Mouse (Mus musculus) gastrocnemius, adult 18-20 months (tissue): ENCODE measurements around the gene Gm6217. TPM values are rescaled to one million over a fixed set of nuclear protein-coding genes. Genes with fewer than 3 reads are reported as not detected.
"Not testable (repeated sequence)": the region's sequence is repeated elsewhere in the genome, so short reads cannot be mapped to it uniquely, and the experiment has no call there.

Experiments used
- DNase-seq: peaks from one replicate; pipeline ENCODE4 v3.0.0; 2021; ENCODE audit warnings: low spot score
- long read RNA-seq, 2 experiments: library from polyadenylated mRNA; stranded (forward); transcript quantifications; one replicate each; pipeline ENCODE4 v2.0.0; 2021
- total RNA-seq, 2 experiments: library from RNA; stranded (reverse); gene quantifications; 2 replicates each; pipeline ENCODE4 v1.2.3; 2021

Gene Gm6217
- total RNA-seq = not detected
- long read RNA-seq, experiment 1 = 0 reads
- long read RNA-seq, experiment 2 = 0 reads

DNA sequence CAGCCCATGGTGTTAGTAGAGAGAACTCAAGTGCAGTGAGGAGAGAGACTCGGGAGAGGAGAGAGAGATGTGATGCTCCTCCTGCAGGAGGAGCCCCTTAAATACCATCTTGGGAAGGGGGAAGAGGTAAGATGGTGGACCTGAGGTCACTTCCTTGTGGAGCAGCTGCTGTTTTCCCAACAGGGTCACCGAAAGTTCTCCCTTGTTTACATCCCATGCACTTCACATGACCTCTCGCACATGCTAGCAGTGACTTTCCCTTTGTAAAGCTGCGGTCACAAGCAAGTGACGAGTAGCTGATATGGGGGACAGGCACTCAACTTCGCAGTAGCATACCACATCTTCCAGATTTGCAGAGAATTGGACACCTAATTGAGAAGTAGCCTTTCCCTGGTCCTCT is at the start of gene Gm6217:
TSS of gene Gm6217 (minus strand) at position 74 of the 400 bp plus-strand sequence.
- DNase-seq = not testable (repeated sequence)

- no peak for DNase-seq
Measured at GRCm38 (mm10) chr1:82977840-82978239, 46.6 kb upstream of the Gm6217 start.

GRCm38 (mm10) chr1:82975750-82976149 is 44.6 kb upstream of the Gm6217 start:
- DNase-seq = no peak

DNA sequence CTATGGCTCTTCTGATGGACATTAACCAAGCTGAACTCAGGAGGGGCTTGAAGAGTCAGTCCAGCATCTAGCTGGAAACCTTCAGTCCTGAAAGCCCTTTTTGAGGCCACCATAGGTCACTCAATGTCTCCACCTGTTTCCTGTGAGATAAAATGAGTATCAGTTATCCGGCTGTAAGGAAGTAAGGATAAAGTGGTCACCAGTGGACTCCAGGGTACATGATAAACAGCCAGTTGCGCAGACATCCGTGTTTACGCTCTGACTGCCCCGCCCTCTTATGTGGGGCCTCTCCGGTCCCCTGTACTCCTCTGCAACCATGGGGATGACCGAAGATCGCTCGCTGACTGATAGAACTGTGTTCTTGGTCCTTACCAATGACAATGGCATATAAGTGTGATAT is 43.1 kb upstream of the Gm6217 start:
- DNase-seq = no peak

DNA sequence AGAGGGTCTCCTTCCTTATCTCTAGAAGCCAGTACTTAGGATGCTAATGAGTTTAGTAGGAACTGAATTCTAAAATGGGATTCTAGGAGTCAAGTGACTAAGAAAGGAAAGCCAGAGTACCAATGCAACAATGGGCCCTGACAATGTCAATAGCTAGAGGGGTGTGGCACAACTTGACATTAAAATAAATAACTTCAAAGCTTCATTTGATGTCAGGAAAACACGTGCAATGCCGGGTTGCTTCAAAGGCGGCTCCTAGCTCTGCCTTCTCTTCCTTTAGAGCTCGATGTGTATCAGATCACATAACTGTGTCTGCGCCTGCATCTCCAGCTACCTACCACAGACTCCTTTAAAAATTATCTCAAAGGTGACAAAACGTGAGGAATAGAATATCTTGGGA is 42.7 kb upstream of the Gm6217 start:
- DNase-seq = no peak

GRCm38 (mm10) chr1:82973244-82973643 is 42.0 kb upstream of the Gm6217 start:
- no peak for DNase-seq

- DNase-seq = no peak
Measured at GRCm38 (mm10) chr1:82972046-82972445, 40.8 kb upstream of the Gm6217 start.

- no peak for DNase-seq
Measured at GRCm38 (mm10) chr1:82966413-82966812, 35.2 kb upstream of the Gm6217 start.

DNA sequence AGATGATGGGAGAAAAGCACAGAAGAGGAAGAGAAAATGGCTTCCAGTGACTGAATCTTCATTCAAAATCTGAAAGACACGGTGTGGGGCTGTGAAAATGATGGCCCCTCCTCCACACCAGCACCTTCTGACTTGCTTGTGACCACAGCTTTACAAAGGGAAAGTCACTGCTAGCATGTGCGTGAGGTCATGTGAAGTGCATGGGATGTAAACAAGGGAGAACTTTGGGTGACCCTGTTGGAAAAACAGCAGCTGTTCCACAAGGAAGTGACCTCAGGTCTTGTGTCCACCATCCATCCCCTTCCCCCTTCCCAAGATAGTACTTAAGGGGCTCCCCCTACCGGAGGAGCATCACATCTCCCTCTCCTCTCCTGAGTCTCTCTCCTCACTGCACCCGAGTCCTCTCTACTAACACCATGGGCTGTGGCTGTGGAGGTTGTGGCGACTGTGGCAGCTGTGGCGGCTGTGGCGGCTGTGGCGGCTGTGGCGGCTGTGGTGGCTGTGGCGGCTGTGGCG is 28.7 kb upstream of the Gm6217 start, which contains the start of gene Gm47955:
TSS of gene Gm47955 (plus strand) at position 417 of the 516 bp plus-strand sequence.
- DNase-seq = no peak

DNA sequence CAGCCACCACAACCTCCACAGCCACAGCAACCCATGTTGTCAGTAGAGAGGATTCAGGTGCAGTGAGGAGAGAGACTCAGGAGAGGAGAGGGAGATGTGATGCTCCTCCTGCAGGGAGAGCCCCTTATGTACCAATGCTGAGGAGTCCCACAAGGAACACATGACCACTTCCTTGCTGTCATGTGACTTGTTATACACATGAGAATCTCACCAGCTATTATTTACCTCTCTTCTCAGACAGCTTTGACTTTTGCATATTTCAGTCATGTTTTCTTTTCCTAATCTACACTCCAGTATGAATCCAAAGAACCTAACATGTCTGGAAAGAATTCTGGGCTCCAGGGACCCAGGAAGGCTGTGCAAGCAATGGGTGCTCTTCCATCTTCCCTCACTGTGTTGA is 24.7 kb upstream of the Gm6217 start, which contains the start of gene Gm7544:
TSS of gene Gm7544 (minus strand) at position 101 of the 400 bp plus-strand sequence.
- not testable (repeated sequence) for DNase-seq

DNA sequence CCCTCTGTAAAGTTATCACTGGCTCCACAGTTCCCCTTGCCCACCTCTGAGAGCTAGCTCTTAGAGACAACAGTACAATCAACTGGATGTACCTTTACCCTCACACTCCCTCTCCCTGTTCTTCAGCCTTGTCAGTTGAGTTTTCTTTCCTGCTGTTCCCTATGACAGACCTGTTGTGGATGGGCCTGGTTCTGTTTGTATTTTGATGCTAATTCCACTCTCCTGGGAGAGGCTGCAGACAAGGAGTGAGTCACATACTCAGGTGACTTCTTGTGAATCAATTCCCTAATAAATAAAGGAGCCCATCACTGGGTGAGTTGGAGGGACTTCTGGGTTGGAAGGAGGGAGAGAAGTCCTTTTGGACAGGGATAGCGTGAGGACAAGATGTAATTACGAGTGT is 17.4 kb upstream of the Gm6217 start:
- DNase-seq = no peak

GRCm38 (mm10) chr1:82946029-82946428 is 14.8 kb upstream of the Gm6217 start:
- DNase-seq = not testable (repeated sequence)

DNA sequence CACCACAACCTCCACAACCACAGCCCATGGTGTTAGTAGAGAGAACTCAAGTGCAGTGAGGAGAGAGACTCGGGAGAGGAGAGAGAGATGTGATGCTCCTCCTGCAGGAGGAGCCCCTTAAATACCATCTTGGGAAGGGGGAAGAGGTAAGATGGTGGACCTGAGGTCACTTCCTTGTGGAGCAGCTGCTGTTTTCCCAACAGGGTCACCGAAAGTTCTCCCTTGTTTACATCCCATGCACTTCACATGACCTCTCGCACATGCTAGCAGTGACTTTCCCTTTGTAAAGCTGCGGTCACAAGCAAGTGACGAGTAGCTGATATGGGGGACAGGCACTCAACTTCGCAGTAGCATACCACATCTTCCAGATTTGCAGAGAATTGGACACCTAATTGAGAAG is 12.1 kb upstream of the Gm6217 start, which contains the start of gene A030003K21Rik:
TSS of gene A030003K21Rik (minus strand) at position 94 of the 400 bp plus-strand sequence.
- DNase-seq = not testable (repeated sequence)

DNA sequence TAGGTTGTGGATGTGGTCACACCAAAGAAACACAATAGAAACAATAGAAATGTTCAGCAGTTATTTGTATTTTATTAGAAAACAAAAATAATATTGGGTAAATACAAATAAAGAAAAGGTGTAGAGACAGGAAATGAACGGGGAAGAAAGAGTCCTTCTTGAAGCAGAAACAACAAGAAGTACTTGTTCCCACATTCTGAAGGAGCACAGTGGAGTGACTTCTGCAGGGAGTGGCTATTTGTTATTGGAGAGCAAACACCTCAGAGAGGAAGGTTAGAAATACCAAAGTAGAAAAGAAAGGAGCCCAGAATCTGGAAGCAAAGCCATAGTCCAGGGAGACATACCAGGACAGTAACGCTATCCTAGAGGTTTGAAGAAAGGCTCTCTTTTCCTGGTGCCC is 11.3 kb upstream of the Gm6217 start:
- not testable (repeated sequence) for DNase-seq

DNA sequence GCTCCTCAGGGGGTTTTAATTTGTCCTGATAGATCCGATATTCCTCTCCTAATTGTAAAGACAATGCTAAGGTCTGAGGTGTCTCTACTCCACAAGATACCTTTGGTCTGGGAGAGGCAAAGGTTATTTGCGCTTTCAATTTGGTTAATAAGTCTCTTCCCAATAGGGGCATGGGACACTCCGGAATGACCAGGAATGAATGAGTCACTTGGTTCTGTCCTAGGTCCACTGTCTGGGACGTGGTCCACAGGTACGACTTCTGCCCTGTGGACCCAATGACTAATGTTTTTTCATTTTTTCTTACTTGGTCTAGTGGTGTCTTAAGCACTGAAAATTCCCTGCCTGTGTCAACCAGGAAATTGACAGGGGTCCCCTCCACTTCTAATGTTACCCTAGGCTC is 7.5 kb upstream of the Gm6217 start:
- no peak for DNase-seq

DNA sequence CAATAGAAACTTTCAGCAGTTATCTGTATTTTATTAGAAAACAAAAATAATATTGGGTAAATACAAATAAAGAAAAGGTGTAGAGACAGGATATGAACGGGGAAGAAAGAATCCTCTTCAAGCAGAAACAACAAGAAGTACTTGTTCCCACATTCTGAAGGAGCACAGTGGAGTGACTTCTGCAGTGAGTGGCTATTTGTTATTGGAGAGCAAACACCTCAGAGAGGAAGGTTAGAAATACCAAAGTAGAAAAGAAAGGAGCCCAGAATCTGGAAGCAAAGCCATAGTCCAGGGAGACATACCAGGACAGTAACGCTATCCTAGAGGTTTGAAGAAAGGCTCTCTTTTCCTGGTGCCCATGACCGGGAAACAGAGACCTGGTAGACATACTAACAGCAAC is 641 bp downstream of the Gm6217 start:
- not testable (repeated sequence) for DNase-seq

DNA sequence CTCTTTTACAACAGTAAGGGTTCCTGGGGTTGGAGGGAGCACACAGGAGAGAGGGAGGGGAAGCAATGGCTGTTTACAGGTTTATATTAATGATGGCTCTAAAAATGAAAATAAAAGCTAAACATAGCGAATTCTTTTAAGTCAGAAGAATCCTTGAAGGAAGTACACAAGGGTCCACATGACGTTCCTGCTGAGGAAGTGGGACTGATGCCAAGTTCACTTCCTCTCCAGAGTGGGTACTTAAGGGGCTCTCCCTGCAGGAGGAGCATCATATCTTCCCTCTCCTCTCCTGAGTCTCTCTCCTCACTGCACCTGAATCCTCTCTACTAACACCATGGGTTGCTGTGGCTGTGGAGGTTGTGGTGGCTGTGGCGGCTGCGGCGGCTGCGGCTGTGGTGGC is 6.5 kb downstream of the Gm6217 start, which contains the start of gene A030014E15Rik:
TSS of gene A030014E15Rik (plus strand) at position 268 of the 400 bp plus-strand sequence.
- DNase-seq = no peak

GRCm38 (mm10) chr1:82913434-82913833 is 17.8 kb downstream of the Gm6217 start:
- not testable (repeated sequence) for DNase-seq

- DNase-seq = no peak
Measured at GRCm38 (mm10) chr1:82913025-82913424, 18.2 kb downstream of the Gm6217 start, which contains the start of gene A030005L19Rik. TSS of gene A030005L19Rik (plus strand) at chr1:82913325.

- DNase-seq = no peak
Measured at GRCm38 (mm10) chr1:82905886-82906285, 25.3 kb downstream of the Gm6217 start.

DNA sequence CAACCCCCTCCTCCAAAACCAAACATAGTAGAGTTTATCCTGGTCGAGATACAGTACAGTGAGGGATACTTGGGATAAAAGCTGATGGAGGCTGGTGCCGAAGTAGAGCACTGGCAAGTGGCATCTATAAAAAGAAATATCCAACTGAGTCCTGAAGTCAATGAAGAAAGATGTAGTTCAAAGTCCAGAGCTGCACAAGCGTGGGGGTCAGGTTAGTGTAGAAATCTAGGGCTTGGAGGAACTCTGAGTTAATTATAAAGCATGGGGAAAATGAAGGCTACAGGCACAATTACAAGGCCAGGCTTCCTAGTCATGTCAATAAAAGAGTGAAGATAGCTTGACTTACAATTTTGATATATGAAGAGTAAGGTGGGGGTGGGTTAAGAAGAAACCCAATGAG is 30.0 kb downstream of the Gm6217 start:
- DNase-seq = no peak

GRCm38 (mm10) chr1:82900567-82900966 is 30.6 kb downstream of the Gm6217 start:
- no peak for DNase-seq

- DNase-seq = no peak
Measured at GRCm38 (mm10) chr1:82893269-82893668, 37.9 kb downstream of the Gm6217 start.
